Mouse (Mus musculus) myocyte (in vitro differentiated cells): ENCODE measurements at regions not wholly inside any gene's neighbourhood (a gene's known extent, or its start where the extent isn't known, plus 50 kb on each side); places are given as distances from the start of the nearest gene placed in this dataset.

Source experiments
- POLR2A ChIP-seq: IDR thresholded peaks from one replicate; pipeline ENCODE4 v1.6.1; 2011; ENCODE audit warnings: low read depth, mild to moderate bottlenecking, control low read depth, moderate library complexity; ENCODE audit not compliant: insufficient read length
- REST ChIP-seq: IDR thresholded peaks from one replicate; pipeline ENCODE4 v1.6.1; 2011; ENCODE audit warnings: mild to moderate bottlenecking, control low read depth, moderate library complexity; ENCODE audit not compliant: insufficient read depth, insufficient read length
- TCF3 ChIP-seq: IDR thresholded peaks from one replicate; pipeline ENCODE4 v1.6.1; 2011; ENCODE audit warnings: low read depth, control low read depth; ENCODE audit not compliant: insufficient read length

- TF ChIP-seq TCF3, result no peak
- no peak for TF ChIP-seq POLR2A
- TF ChIP-seq REST, result no peak
These were observed 75.0 kb upstream of the Magi3 start for GRCm38 (mm10) chr3:104295015-104295719.
